Mouse (Mus musculus) ES-Bruce4 (cell line): ENCODE data around the gene Tnfrsf8.

Experiments
- CTCF ChIP-seq: IDR thresholded peaks from one replicate; pipeline ENCODE4 v1.8.1; 2011; ENCODE audit warnings: low read depth, low read length
- EP300 ChIP-seq: IDR thresholded peaks from 2 replicates; pipeline ENCODE4 v1.6.1; 2011; ENCODE audit warnings: low read depth, low read length; ENCODE audit not compliant: insufficient read depth
- POLR2A ChIP-seq: IDR thresholded peaks from one replicate; pipeline ENCODE4 v1.8.1; 2011; ENCODE audit warnings: low read length; ENCODE audit not compliant: insufficient read depth

DNA sequence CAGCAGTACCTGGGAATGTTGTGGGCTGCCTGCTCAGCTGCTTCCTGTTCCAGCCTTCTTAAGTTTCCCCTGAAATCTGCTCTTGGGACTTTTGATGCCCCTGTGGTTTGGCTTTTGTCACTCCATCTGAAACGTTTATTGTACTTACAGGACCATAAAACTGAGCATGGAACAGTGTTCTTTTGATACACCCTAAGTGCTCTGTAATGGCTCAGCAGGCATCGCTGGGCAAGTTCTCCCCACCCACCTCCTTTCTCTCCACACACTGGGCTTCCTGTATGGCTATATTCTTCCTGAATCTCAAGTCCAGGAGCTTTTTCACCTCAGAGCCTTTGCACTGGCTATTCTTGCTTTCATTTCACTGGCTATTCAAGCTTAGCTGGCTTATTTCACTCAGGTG, 50.2 kb downstream of the Tnfrsf8 start:
- TF ChIP-seq CTCF (no peak), POLR2A (no peak), EP300 (no peak)
